Mouse (Mus musculus) lung, postnatal 25 days (tissue): ENCODE results near the gene Hoxa3.

Experiments used
- DNase-seq: peaks from one replicate; pipeline ENCODE4 v3.0.0; 2022; ENCODE audit warnings: low spot score

Gene Hoxa3

GRCm38 (mm10) chr6:52154044-52154443 is 59.1 kb downstream of the Hoxa3 start:
- no peak for DNase-seq

GRCm38 (mm10) chr6:52153270-52153669 is 59.9 kb downstream of the Hoxa3 start:
- DNase-seq = no peak

- DNase-seq = no peak
Observed at GRCm38 (mm10) chr6:52152226-52153193, 60.6 kb downstream of the Hoxa3 start.

GRCm38 (mm10) chr6:52151571-52151970 is 61.6 kb downstream of the Hoxa3 start:
- no peak for DNase-seq

- DNase-seq = no peak
Observed at GRCm38 (mm10) chr6:52150401-52150966, 62.7 kb downstream of the Hoxa3 start.

- no peak for DNase-seq
Observed at GRCm38 (mm10) chr6:52139115-52139514, 74.0 kb downstream of the Hoxa3 start.

GRCm38 (mm10) chr6:52138576-52138975 is 74.6 kb downstream of the Hoxa3 start:
- DNase-seq = no peak

GRCm38 (mm10) chr6:52137841-52138535 is 75.1 kb downstream of the Hoxa3 start:
- no peak for DNase-seq

- no peak for DNase-seq
Observed at GRCm38 (mm10) chr6:52123673-52124072, 89.5 kb downstream of the Hoxa3 start.

GRCm38 (mm10) chr6:52121173-52121572 is 92.0 kb downstream of the Hoxa3 start:
- DNase-seq = no peak
